Mouse (Mus musculus): ENCODE data around the gene Gbf1. TPM values are rescaled to one million over a fixed set of nuclear protein-coding genes. Genes with fewer than 3 reads are reported as not detected.

Gbf1 gene
- total and polyA plus RNA-seq, 2 experiments = 25.7 to 58.1 TPM

DNA sequence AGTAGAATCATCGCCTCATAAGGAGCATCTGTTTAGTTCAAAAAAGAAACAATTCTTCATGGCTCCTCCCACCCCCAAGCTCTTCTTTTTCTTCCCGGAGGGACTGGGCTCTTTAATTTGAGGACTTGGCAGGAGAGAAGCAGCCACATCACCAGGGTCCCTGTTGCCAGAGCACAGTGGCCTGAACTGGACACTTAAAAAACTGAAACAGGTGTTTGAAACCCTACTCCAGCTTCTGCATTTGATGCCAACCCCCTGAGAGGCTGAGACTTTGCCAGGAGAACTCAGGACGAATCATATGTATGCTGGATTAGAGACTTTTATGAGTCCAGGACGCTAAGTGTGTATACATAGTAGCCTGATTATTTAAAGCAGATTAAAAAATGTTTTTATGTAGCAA lies 73.2 kb downstream of the Gbf1 start:
- Histone ChIP-seq H3K27me3 (ENCODE audit: control insufficient read depth, insufficient read depth, low read length) (no peaks in the 10 kb centered on the region), H3K4me1 (ENCODE audit: control insufficient read depth, insufficient read depth, low read length) (no peaks in the 10 kb centered on the region; the same call in 1 of the 2 replicates), H3K79me2 (ENCODE audit: control insufficient read depth, insufficient read depth, low read length) (peaks cover 9% of the 10 kb centered on the region; the same call in 1 of the 2 replicates), H3K36me3 (ENCODE audit: control insufficient read depth, insufficient read depth, low read length) (no peaks in the 10 kb centered on the region; the same call in 1 of the 2 replicates), H3K27ac (replicated peaks; ENCODE audit: insufficient read depth, low read depth, low read length) (no peak overlapping the region), H3K9ac (ENCODE audit: low read depth, low read length) (no peak overlapping the region), H3K4me3 (ENCODE audit: insufficient read depth, low read depth, low read length) (no peak overlapping the region)
- DNase-seq (ENCODE audit: extremely low read depth, low read depth, low spot score) = no peak
- WGBS = 82% methylated on average over 4 of the region's 4 CpGs
- no peak for TF ChIP-seq POLR2A (IDR thresholded peaks at IDR 0.05; ENCODE audit: extremely low read depth, insufficient read depth, low read length)
- TF ChIP-seq CTCF (IDR thresholded peaks at IDR 0.05; ENCODE audit: low read depth, low read length) = no peak

DNA sequence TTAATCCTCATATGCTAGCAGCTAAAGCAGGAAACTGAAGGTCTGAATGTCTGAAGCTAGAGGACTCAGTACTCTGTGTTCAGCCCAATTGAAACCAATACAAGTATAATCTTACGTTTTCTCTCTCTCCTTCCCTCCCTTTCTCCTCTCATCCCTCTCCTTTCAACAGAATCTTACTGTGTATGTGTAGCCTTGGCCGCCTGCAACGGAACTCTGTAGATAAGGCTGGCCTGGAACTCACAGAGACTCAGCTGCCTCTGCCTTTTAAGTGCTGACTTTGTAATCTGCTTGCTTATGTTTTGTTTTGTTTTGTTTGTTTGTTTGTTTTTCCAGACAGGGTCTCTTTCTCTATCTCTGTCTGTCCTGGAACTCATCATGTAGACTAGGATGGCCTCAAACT lies 74.0 kb downstream of the Gbf1 start:
- Histone ChIP-seq H3K4me1 (ENCODE audit: control insufficient read depth, insufficient read depth, low read length) (no peaks in the 10 kb centered on the region; the same call in 1 of the 2 replicates), H3K4me3 (ENCODE audit: insufficient read depth, low read depth, low read length) (no peak overlapping the region), H3K9ac (ENCODE audit: low read depth, low read length) (no peak overlapping the region), H3K27ac (replicated peaks; ENCODE audit: insufficient read depth, low read depth, low read length) (no peak overlapping the region), H3K79me2 (ENCODE audit: control insufficient read depth, insufficient read depth, low read length) (peaks cover 9% of the 10 kb centered on the region; the same call in 1 of the 2 replicates), H3K36me3 (ENCODE audit: control insufficient read depth, insufficient read depth, low read length) (no peaks in the 10 kb centered on the region; the same call in 1 of the 2 replicates), H3K27me3 (ENCODE audit: control insufficient read depth, insufficient read depth, low read length) (no peaks in the 10 kb centered on the region)
- 66% methylated on average over 3 of the region's 3 CpGs for WGBS
- DNase-seq (ENCODE audit: extremely low read depth, low read depth, low spot score) = no peak
- TF ChIP-seq POLR2A (IDR thresholded peaks at IDR 0.05; ENCODE audit: extremely low read depth, insufficient read depth, low read length) (no peak), CTCF (IDR thresholded peaks at IDR 0.05; ENCODE audit: low read depth, low read length) (no peak)

DNA sequence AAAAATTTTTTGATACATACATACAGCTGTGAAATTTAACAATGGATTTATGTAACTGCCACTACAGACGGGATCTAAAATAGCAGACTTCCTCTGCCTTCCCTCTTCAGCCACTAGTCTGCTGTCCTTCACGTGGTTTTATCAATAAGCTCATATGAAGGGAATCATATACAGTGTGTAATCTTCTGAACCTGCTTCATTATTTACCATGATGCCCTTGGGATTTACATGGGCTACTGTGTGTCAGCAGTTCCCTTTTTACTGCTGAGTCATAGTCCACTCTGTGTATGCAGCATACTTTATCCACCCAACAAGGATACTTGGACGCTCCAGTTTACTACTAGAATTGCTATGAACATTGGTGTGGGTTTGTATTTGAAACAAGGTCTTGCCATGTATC lies 75.0 kb downstream of the Gbf1 start:
- Histone ChIP-seq H3K36me3 (ENCODE audit: control insufficient read depth, insufficient read depth, low read length) (no peaks in the 10 kb centered on the region; the same call in 1 of the 2 replicates), H3K79me2 (ENCODE audit: control insufficient read depth, insufficient read depth, low read length) (peaks cover 9% of the 10 kb centered on the region; the same call in 1 of the 2 replicates), H3K27ac (replicated peaks; ENCODE audit: insufficient read depth, low read depth, low read length) (no peak overlapping the region), H3K4me1 (ENCODE audit: control insufficient read depth, insufficient read depth, low read length) (no peaks in the 10 kb centered on the region; the same call in 1 of the 2 replicates), H3K4me3 (ENCODE audit: insufficient read depth, low read depth, low read length) (no peak overlapping the region), H3K27me3 (ENCODE audit: control insufficient read depth, insufficient read depth, low read length) (no peaks in the 10 kb centered on the region), H3K9ac (ENCODE audit: low read depth, low read length) (no peak overlapping the region)
- WGBS = 94% methylated on average over 3 of the region's 3 CpGs
- TF ChIP-seq POLR2A (IDR thresholded peaks at IDR 0.05; ENCODE audit: extremely low read depth, insufficient read depth, low read length) (no peak), CTCF (IDR thresholded peaks at IDR 0.05; ENCODE audit: low read depth, low read length) (no peak)
- DNase-seq (ENCODE audit: extremely low read depth, low read depth, low spot score) = no peak

DNA sequence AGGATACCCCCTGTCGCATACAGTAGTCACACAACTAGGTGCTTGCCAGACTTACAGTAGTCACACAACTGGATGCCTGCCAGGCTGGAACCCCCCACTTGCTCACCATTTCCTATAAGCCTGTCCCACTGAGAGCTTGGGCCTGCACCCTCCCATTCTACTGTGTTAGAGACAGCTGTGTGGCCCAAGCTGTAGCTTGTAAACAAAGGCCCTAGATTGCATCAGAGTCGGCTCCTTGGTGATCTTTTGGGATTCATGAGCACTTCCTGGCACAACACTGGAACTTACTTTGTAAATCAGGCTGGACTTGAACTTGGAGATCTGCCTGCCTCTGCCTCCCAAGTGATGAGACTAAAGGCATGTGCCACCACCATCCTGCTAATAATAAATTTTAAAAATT lies 82.1 kb downstream of the Gbf1 start:
- H3K9ac ChIP-seq (ENCODE audit: low read depth, low read length) = no peak overlapping the region
- H3K79me2 ChIP-seq (ENCODE audit: control insufficient read depth, insufficient read depth, low read length) = no peaks in the 10 kb centered on the region; the same call in 1 of the 2 replicates
- no peak overlapping the region for H3K27ac ChIP-seq (replicated peaks; ENCODE audit: insufficient read depth, low read depth, low read length)
- TF ChIP-seq CTCF (IDR thresholded peaks at IDR 0.05; ENCODE audit: low read depth, low read length) (no peak), POLR2A (IDR thresholded peaks at IDR 0.05; ENCODE audit: extremely low read depth, insufficient read depth, low read length) (no peak)
- no peak overlapping the region for H3K4me3 ChIP-seq (ENCODE audit: insufficient read depth, low read depth, low read length)
- peak; percentile 27 for DNase-seq (ENCODE audit: extremely low read depth, low read depth, low spot score)
- no peaks in the 10 kb centered on the region for H3K4me1 ChIP-seq (ENCODE audit: control insufficient read depth, insufficient read depth, low read length)
- no peaks in the 10 kb centered on the region for H3K27me3 ChIP-seq (ENCODE audit: control insufficient read depth, insufficient read depth, low read length)
- H3K36me3 ChIP-seq (ENCODE audit: control insufficient read depth, insufficient read depth, low read length) = peaks cover 3% of the 10 kb centered on the region
- 65% methylated on average over 2 of the region's 2 CpGs for WGBS

DNA sequence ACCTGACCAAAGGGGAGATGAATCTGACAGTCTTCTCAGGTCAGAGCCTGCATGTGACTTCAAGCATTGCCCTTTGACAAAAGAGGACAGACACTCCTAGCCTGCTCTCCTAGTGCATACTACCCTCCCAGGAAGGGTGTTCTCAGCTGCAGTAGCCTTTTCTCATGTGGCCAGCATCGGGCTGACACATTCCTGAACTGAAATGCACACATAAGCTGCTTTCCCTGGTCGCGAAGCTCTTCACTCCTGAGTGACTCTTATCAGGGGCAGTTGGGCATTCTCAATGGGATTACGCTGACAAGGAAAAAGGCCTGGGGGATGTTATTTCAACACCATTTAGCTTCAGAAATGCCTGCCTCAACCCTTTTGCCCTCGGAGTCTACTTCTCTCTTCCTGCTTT lies 84.3 kb downstream of the Gbf1 start:
- no peak for DNase-seq (ENCODE audit: extremely low read depth, low read depth, low spot score)
- Histone ChIP-seq H3K79me2 (ENCODE audit: control insufficient read depth, insufficient read depth, low read length) (no peaks in the 10 kb centered on the region; the same call in 1 of the 2 replicates), H3K9ac (ENCODE audit: low read depth, low read length) (no peak overlapping the region), H3K36me3 (ENCODE audit: control insufficient read depth, insufficient read depth, low read length) (peaks cover 3% of the 10 kb centered on the region), H3K27ac (replicated peaks; ENCODE audit: insufficient read depth, low read depth, low read length) (no peak overlapping the region), H3K27me3 (ENCODE audit: control insufficient read depth, insufficient read depth, low read length) (no peaks in the 10 kb centered on the region), H3K4me3 (ENCODE audit: insufficient read depth, low read depth, low read length) (no peak overlapping the region), H3K4me1 (ENCODE audit: control insufficient read depth, insufficient read depth, low read length) (no peaks in the 10 kb centered on the region)
- WGBS = 67% methylated on average over 5 of the region's 5 CpGs
- TF ChIP-seq POLR2A (IDR thresholded peaks at IDR 0.05; ENCODE audit: extremely low read depth, insufficient read depth, low read length) = no peak
- no peak for TF ChIP-seq CTCF (IDR thresholded peaks at IDR 0.05; ENCODE audit: low read depth, low read length)

DNA sequence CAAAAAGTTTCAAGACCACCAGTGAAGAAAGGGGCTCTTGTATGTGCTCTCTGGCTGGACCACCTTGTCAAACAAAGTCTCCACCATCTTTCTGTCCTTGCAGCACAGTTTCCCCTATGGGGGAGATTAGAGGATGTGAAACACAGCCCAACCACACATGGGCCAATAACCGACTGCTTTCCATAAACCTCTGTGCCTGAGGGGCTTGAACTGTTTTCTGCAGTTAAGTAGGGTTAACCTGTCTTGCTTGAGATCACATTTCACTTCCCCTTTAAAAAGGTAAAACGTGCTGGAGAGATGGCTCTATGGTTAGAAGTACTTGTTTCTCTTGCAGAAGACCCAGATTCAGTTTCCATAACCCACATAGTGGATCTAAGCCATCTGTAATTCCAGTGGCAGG lies 87.9 kb downstream of the Gbf1 start:
- no peaks in the 10 kb centered on the region; the same call in 1 of the 2 replicates for H3K79me2 ChIP-seq (ENCODE audit: control insufficient read depth, insufficient read depth, low read length)
- no peaks in the 10 kb centered on the region for H3K27me3 ChIP-seq (ENCODE audit: control insufficient read depth, insufficient read depth, low read length)
- H3K9ac ChIP-seq (ENCODE audit: low read depth, low read length) = no peak overlapping the region
- 86% methylated on average over 2 of the region's 2 CpGs for WGBS
- H3K4me1 ChIP-seq (ENCODE audit: control insufficient read depth, insufficient read depth, low read length) = no peaks in the 10 kb centered on the region
- H3K4me3 ChIP-seq (ENCODE audit: insufficient read depth, low read depth, low read length) = no peak overlapping the region
- H3K36me3 ChIP-seq (ENCODE audit: control insufficient read depth, insufficient read depth, low read length) = peaks cover 3% of the 10 kb centered on the region
- no peak for DNase-seq (ENCODE audit: extremely low read depth, low read depth, low spot score)
- H3K27ac ChIP-seq (replicated peaks; ENCODE audit: insufficient read depth, low read depth, low read length) = no peak overlapping the region
- TF ChIP-seq POLR2A (IDR thresholded peaks at IDR 0.05; ENCODE audit: extremely low read depth, insufficient read depth, low read length) = no peak
- no peak for TF ChIP-seq CTCF (IDR thresholded peaks at IDR 0.05; ENCODE audit: low read depth, low read length)

Data from liver, adult 2 months (tissue).